Mouse (Mus musculus) layer of hippocampus, postnatal 36 days (tissue): ENCODE results near the gene Pdcd1lg2. TPM values are rescaled to one million over a fixed set of nuclear protein-coding genes. Genes with fewer than 3 reads are reported as not detected.

ENCODE experiments used
- DNase-seq, 2 experiments: peaks; one replicate each; pipeline ENCODE4 v3.0.0; 2022
- total RNA-seq, 2 experiments: library from RNA; stranded (reverse); gene quantifications; 2 replicates each; pipeline ENCODE4 v1.2.3; 2021

The Pdcd1lg2 gene
- total RNA-seq = not detected

DNA sequence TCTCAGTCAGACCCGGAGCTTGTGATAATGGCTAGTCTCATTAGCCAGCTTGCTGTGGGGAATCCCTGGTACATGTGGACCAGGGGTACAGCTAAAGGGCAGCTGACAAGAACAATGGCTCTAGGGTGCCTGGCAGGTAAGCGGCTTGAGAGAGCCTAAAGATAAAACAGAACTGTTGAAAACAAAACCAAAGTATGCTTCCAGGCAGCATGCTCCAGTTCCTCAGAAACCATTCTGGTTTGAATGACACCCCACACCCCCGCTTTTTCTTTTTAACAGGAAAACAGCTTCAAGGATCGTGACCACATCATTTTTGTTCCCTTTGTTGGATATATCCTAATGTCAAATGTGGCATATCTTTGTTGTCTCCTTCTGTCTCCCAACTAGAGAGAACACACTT is at the start of gene Pdcd1lg2:
TSS of gene Pdcd1lg2 (plus strand) at position 301 of the 400 bp plus-strand sequence.
- DNase-seq = no peak

DNA sequence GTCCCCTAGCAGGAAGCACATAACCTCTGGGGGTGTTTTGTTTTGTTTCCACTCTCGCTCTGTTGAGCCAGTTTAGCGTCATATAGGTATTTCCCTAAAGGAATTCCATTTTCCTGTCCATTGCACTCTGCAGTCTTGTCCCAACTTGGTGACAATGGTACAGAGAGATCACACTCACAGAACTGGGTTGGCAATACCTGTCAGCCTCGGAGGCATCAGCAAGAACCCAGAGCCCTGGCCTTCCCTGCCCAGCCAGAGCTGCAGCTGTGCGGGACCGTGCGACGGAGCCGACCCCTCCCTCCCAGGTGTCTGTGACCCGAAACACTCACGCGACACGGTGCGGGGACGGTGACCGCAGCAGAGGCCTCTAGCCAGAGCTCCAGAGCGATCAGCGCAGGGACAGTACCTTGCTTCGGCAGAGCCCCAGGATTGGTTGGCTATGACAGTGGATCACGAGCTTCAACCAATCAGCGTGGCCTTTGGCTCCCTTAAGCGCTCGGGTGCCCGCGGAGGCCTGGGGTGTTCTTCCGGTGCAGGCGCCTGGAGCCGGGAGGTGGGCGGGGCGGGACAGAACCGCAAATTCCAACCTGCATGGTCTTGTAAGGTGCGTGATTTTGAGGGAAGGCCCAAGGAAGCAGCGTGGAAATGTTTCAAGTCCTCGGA is 49.1 kb upstream of the Pdcd1lg2 start:
- peak; percentile 86 to 90 for DNase-seq

DNA sequence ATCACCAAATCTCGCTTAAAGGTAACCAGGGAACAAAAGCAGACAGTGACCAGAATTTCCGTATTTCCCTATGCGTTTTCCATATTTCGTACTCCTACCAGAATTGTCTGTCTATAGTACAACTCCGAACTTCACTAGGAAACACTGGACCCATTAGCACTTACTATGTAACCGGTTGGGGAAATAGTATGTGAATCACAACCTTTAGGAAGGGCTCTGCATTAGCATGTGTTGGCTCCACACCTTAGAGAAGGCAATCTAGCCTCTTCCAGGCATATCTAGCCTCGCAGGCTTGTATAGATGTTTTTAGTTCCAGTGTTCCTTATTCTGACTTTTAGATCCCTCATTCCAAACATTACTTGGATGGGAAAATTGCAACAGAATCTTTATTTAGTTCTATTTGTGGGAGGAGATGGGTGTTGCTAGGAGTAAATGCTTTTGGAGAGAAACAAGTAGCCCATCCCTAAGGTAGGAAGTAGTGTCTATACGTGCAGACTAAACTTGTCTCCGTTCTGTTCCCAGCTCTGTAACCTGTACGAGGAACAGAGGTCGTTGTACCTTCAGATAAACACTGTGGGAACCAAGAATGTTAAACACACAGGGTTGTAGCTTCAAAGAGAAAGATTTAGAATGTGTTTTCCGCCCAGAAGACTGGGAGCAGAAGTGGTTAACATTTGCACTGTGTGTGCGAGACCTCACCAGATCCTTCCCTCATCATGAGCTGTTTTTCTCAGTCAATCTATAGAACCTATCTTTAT is 48.4 kb upstream of the Pdcd1lg2 start:
- DNase-seq = no peak

DNA sequence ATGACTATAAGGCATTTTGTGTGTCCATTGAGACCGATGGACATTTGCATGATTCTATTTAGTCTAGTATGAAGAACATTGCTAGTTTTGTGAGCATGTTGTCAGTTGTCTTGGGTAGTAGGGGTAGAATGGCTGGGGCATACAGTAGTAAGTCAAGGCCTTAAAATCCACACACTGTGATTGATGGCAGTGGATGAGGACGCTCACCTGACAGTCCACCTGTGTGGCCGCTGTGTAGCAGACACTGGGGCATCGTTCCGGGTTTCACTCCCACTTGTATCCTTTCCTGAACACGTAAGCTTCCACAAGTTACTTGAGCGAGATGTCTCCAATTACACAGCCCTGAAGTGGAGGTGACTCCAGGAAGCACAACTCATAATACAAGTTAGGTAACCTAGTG is 47.2 kb upstream of the Pdcd1lg2 start:
- no peak for DNase-seq

DNA sequence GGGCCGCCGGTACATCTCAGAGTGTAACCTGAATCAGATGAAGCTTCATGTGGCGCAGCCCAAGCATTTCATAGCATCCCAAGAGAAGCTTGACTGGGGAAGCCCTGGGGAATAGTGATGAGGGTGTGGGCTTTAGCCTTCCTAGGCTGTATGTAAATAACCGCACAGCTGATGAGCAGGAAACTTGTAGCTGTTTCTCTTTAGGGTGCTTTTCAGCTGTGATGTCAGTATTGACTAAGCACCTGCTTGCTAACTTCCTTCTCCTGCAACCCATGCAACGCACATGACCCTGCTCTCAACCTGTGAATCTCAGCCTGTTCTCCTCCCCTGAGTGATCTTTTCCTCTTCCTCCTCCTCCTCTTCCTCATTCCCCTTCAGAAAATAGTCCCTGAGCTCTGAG is 46.6 kb upstream of the Pdcd1lg2 start:
- DNase-seq = no peak

DNA sequence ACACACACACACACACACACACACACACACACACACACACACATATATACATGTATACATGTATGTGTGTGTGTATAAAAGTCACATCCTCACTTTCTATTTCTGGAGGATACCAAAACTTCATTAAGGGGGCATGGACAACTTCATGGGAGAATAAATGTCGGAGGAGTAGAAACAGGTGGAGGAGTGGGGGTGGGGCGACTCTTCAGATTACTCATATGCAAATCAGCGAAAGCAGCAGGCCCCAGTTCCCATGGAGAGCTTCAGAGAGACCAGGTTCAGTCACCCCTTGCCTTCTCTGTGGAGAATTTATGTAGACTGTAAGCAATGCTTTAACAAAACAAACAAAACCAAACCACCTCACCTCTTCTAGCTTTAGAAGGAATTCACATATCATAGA is 45.6 kb upstream of the Pdcd1lg2 start:
- no peak for DNase-seq

DNA sequence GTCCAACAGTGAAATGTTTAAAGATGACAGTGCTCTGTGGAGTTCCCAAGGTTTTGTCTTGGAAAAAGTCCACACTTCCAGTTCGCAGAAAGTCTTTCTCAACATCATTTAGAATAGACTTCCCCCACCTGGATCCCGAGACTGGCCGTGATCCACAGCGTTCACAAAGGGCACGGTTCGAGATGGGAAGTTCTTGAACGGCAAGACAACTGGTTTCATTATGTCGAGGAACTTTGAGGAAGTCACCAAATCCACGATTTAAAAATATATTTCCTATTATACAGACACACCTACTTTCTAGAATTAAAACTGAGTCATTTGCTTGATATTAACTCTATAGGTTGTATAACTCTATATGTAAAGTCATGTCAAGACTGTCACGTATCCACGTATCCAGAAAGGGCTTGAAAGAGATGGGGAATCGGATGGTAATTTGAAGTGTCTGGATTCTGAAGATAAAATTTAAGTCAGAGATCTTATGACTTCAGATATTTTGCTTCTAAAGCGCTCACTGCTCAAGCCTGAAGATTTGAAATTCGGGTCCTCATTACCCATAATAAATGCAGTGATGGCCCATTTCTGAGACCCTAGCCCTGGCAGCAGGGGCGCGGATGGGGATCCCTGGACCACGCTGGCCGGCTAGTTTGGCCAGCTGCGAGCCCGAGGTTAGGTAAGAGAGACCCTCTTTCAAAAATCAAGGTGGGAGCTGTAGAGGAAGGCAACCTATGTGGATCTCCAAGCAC is 44.3 kb upstream of the Pdcd1lg2 start:
- DNase-seq = no peak

DNA sequence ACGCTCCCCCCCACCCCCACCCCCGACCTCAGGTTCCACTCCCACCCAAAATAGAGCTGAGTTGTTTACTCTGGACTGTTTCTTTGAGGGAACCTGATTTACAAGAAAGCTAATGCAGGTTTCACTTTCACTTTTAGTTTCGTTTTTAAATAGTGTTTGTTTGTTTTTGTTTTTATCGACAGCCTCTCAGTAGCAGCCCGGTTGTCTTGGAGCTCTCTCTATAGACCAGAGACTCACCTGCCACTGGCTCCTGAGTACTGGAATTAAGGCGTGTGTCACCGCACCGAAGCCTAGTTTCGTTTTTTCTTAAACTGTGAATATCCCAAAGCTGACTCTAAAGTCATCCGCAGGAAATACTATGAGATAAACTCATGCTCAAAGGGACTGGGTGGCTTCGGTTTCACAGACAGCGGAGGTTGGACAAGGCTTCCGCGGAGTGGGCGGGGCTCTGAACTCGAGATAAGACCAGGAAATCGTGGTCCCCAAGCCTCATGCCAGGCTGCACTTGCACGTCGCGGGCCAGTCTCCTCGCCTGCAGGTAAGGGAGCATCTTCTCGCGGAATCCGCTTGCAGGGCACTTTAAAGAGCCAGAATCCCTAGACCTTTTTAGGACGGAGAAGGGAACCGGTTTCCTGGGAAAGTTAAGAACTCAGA is 43.6 kb upstream of the Pdcd1lg2 start, which contains the start of the genes Plgrkt and Cd274:
TSS of gene Plgrkt (minus strand) at position 422 of the 654 bp plus-strand sequence.
TSS of gene Cd274 (plus strand) at position 487 of the 654 bp plus-strand sequence.
- peak; percentile 11 to 33 for DNase-seq

DNA sequence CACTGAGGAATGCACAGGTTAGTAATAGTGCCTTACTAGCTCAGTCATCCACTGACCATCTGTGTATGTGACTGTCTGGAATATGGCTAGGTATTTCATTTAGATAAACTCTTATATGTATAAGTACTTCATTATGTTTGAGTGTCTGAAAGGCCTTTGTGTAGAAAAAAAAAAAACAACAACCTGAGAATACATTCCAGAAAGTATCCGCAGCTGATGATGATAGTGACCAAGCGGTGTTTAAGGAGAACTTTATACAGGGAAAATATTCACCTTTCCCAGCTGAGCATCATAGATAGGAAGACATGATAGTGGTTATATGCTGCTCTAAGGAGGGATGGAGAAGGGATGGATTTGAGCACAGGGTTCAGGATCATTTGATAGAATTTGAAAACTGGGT is 42.7 kb upstream of the Pdcd1lg2 start:
- no peak for DNase-seq

DNA sequence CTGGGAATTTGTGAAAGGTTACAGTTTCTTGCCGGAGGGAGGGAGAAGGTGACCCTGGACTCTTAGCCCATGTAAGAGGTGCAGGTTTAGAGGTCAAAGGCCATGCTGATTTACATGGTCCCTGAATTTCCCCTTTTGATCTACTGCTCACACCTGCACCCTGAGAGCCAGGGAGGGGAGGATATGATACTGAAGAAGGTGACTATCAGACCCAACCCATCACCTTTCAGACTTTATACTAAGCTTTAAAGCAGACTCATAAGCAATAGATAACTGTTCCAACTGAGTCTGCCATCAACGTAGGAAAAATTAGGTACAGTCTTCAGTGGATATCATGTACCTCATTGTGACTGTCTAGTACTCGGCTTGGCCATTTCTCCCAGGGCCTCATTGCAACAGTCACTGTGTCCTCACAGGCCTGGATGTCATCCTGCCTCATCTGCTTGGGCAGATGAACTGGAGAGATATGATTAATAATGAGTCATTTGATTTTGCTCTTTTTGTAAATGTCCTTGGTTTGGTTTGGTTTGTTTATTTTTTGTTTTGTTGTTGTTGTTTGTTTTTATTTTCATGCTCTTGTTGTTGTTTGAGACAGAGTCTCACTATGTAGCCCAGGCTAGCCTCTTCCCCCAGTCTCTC is 41.9 kb upstream of the Pdcd1lg2 start:
- DNase-seq = no peak

DNA sequence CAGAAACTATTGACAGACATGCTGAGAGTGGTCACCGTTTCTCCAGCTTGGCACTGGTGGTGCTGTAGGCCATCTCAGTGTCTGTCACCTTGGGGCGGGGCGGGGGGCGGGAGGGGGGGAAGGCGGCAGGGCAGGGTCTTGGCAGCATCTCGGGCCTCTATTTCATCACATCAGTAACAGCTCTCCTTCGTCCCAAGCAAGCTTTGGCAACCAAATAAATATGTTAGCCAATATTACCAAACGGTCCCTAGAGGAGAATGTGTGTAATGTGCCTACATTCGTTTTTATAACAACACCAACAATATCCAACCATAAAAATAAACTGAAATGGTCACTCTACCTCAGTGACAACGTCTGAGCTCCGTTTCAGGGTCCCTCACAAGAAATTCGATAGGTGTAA is 40.6 kb upstream of the Pdcd1lg2 start:
- DNase-seq = no peak

DNA sequence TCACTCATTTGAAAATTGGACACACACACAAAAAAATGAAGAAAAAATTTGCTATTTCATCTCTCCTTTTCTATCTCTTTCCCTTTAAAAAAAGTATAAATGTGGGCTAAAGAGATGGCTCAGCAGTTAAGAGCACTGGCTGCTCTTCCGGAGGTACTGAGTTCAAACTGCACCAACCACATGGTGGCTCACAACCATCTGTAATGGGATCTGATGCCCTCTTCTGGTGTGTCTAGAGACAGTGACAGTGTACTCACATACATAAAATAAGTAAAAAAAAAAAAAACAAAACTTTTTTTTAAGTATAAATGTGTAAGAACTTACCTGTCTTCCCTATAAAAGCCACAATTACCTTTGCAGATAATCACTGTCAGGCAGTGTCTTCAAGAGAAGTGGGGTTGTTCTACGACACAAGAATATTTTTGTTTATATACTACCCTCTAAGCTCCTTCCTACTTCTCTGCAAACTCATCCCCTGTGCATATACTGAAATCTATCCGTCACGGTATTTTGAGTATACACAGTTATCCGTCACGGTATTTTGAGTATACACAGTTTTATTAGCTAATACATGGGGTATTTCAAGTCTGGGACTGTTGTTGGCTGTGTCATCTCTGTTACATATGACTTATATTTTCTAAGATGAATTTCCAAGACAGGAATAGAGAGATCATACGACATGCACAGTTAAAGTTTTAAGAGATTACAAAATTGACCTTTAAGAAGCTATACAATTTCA is 40.0 kb upstream of the Pdcd1lg2 start:
- DNase-seq = no peak

DNA sequence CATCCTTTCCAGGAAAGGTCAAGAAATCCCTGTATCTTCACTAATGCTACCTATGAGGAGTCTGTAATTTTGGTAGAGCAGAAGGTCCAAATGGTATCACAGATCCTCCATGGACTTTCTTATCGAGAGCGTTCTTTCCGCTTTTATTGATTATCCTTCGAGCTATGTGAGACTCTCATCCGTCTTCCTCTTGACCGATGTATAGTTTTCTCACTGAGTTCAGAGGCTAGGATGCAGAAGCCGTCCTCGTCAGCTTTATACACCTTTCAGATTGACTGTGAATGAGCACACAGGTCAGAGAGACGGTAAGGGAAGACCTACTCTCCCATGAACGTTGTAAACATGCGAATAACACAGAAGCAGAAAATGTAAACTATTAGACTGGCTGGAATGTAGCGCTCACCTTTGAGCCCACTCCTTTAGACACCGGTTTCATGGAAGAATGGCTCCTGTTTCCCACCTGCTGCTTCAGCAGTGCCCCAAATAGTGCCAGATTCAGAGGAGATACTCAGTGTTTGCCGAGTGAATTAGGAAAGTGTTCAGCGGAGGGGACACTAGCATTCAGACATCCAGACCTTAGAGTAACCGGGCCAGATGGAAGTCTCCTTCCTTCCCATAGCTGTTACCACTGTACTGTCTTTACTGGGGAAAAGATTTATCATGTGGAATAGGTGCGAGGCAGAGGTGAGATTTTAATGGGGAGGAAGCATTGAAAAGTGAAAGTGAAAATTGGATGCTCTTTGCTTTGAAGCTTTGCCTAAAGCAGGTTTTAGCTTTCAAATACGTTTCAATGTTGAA is 39.2 kb upstream of the Pdcd1lg2 start:
- no peak for DNase-seq

DNA sequence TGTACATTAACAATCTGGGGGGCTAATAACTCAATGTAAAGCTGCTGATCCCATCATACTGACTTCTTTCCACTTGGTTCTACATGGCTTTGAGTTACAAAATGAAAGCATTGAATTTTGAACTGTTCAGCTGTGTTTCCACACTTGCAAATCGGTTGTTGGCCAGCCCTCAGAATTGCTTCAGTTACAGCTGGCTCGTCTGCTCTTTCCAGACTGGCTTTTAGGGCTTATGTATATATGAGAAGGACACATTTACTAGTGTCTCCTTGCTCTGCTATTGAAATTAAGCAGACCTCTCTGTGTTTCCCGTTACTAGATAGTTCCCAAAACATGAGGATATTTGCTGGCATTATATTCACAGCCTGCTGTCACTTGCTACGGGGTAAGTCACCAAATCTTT is 38.6 kb upstream of the Pdcd1lg2 start:
- DNase-seq = peak; percentile 22 to 24

DNA sequence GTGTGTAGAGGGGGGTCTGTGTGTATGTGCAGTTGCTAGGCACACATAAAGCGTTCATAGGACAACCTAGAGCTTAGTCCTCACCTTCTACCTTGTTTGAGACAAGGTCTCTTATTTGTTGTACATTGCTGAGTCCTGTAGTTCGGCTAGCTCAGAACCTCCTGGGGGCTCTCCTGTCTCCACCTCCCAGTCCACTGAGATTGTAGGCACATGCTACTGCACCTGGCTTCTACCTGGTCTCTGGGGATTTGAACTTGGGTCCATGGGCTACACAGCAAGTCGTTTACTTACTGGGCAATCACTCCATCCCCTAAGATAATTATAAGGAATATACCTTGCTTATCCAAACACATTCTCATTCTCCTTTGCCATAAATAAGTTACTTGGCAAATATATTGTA is 38.1 kb upstream of the Pdcd1lg2 start:
- DNase-seq = no peak

DNA sequence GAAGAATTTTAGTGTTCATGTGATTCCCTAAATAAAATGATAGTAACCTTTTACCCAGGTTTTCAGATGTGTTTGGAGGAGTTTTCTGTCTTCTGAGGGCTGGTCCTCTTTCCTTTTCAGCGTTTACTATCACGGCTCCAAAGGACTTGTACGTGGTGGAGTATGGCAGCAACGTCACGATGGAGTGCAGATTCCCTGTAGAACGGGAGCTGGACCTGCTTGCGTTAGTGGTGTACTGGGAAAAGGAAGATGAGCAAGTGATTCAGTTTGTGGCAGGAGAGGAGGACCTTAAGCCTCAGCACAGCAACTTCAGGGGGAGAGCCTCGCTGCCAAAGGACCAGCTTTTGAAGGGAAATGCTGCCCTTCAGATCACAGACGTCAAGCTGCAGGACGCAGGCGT is 37.3 kb upstream of the Pdcd1lg2 start:
- no peak for DNase-seq

DNA sequence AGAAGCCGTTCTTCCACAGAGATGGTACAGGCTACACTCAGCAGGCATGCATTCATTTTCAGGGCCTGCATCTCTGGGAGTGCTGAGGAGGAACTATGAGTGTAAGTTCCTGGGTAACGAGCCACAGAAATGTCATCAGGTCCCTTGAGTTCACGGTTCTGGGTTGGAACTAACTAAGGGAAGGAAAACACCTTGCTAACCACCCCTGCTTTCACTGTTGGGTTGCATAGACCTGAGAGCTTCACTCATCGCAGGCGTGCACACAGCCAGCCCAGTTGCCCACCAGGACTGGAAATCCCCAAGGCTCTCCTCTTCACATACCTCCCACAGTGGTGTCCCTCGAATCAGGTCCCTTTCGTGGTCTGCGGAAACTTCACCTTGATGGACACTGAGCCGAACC is 35.8 kb upstream of the Pdcd1lg2 start:
- DNase-seq = no peak

DNA sequence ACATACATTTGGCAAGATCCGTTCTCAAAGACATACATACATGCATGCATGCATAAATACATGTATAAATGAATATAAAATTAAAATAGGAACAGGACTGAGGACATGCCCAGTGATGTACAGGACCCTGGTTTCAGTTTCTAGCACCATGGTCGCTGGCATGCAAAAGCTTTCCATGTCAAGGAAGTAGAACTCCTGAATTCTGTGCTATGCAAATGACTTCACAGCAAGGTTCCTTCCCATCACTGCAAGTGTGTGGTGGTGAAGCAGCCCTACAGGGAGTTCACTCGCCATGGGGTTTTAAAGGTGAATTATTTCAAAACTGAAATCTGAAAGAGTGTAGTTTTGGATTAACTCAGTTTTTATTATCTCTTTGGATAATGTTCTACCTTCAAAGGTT is 34.3 kb upstream of the Pdcd1lg2 start:
- no peak for DNase-seq

DNA sequence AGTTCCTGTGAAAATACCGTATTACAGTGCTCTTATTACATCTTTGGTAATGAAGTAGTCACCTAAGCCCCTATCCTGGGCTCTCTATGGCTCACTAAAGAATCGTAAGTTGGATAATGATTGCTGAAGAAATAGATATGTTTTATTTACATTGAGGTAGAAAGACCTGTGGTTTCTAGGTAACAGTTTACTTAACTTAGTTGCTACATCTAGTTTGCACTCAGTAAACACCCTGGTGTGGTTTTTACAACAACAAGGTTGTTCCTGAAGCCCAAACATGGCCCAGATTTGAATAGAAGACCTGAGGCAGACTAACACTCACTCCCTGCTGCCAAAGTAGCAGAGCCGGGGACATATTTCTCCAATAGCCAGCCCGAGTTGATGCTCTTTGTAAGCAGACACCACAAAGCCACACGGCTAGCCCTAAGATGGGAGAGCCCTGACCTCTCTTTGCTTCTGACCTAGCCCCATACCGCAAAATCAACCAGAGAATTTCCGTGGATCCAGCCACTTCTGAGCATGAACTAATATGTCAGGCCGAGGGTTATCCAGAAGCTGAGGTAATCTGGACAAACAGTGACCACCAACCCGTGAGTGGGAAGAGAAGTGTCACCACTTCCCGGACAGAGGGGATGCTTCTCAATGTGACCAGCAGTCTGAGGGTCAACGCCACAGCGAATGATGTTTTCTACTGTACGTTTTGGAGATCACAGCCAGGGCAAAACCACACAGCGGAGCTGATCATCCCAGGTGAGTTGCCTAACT is 30.7 kb upstream of the Pdcd1lg2 start:
- no peak for DNase-seq

DNA sequence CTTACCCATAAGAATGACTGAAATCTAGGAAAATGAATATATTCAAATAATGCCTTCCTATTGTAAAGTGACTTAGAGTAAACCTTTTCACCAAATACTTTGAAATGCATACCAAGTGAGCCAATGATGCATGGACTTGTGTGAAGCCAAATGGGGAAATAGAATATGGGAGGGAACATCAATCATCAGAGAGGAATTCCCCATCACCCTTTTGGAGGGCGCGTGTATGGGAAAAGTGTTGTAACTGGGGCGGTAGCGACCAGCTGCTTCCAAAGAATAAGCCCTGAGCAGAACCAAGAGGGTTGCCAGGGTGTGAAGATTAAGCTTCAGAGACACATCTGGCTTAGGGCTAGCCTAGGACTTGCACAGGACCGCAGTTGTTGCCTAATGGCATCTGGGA is 27.4 kb upstream of the Pdcd1lg2 start:
- no peak for DNase-seq
